Mouse (Mus musculus) ES-Bruce4 (cell line): ENCODE measurements around the gene Prox2. TPM values are rescaled to one million over a fixed set of nuclear protein-coding genes. Genes with fewer than 3 reads are reported as not detected.

Source experiments
- H3K27ac ChIP-seq: 2 replicates; pipeline ENCODE4 v1.5.1; 2012; ENCODE audit warnings: low read length, inconsistent platforms; ENCODE audit not compliant: insufficient read depth
- H3K27me3 ChIP-seq: 2 replicates; pipeline ENCODE4 v1.6.1; 2012; ENCODE audit warnings: mild to moderate bottlenecking, low read length, inconsistent platforms; ENCODE audit not compliant: control insufficient read depth, poor library complexity, insufficient read depth, severe bottlenecking
- H3K36me3 ChIP-seq: 2 replicates; pipeline ENCODE4 v1.6.1; 2012; ENCODE audit warnings: inconsistent platforms, mild to moderate bottlenecking, low read length, moderate library complexity; ENCODE audit not compliant: control insufficient read depth, poor library complexity, insufficient read depth, severe bottlenecking
- H3K4me1 ChIP-seq: one replicate; pipeline ENCODE4 v1.8.1; 2011; ENCODE audit warnings: low read length; ENCODE audit not compliant: control insufficient read depth, insufficient read depth
- H3K4me3 ChIP-seq: 2 replicates; pipeline ENCODE4 v1.5.1; 2011; ENCODE audit warnings: low read depth, mild to moderate bottlenecking, low read length
- H3K9ac ChIP-seq: 2 replicates; pipeline ENCODE4 v1.6.1; 2012; ENCODE audit warnings: low read depth, mild to moderate bottlenecking, inconsistent platforms; ENCODE audit not compliant: poor library complexity, severe bottlenecking
- H3K9me3 ChIP-seq: replicated peaks from 2 replicates; pipeline ENCODE4 v1.6.1; 2012; ENCODE audit warnings: mild to moderate bottlenecking, low read length, inconsistent platforms; ENCODE audit not compliant: control insufficient read depth, poor library complexity, insufficient read depth, severe bottlenecking
- CTCF ChIP-seq: IDR thresholded peaks from one replicate; pipeline ENCODE4 v1.8.1; 2011; ENCODE audit warnings: low read depth, low read length
- EP300 ChIP-seq: IDR thresholded peaks from 2 replicates; pipeline ENCODE4 v1.6.1; 2011; ENCODE audit warnings: low read depth, low read length; ENCODE audit not compliant: insufficient read depth
- POLR2A ChIP-seq: IDR thresholded peaks from one replicate; pipeline ENCODE4 v1.8.1; 2011; ENCODE audit warnings: low read length; ENCODE audit not compliant: insufficient read depth
- polyA plus RNA-seq: library from polyadenylated mRNA; stranded (reverse); fragments of >200 nt; gene quantifications from 2 replicates; pipeline ENCODE4 v1.2.4, GENCODE M21; 2011; ENCODE audit warnings: low read depth; ENCODE audit not compliant: missing spikeins, insufficient read depth, insufficient read length

Prox2 gene
- polyA plus RNA-seq, 1 experiment: 0.73 TPM

GRCm38 (mm10) chr12:85051218-85051617, 59.3 kb downstream of the Prox2 start:
- peaks cover 44% of the 10 kb centered on the region for H3K36me3 ChIP-seq
- no peaks in the 10 kb centered on the region for H3K27me3 ChIP-seq
- H3K9me3 ChIP-seq: no peaks in the 10 kb centered on the region
- H3K9ac ChIP-seq: no peak overlapping the region
- H3K27ac ChIP-seq: no peak overlapping the region
- H3K4me3 ChIP-seq: no peak overlapping the region
- H3K4me1 ChIP-seq: no peaks in the 10 kb centered on the region
- no peak for TF ChIP-seq CTCF
- no peak for TF ChIP-seq EP300
- TF ChIP-seq POLR2A: no peak

Other genes with a start within 250 kb of the Prox2 start
- 1.9 and 2.7 TPM in 2 replicates for gene Ltbp2, start 234.2 kb downstream of the Prox2 start, polyA plus RNA-seq
- gene Fcf1, start 139.9 kb downstream of the Prox2 start, polyA plus RNA-seq: 173 and 179 TPM in 2 replicates
- gene Arel1, start 139.9 kb downstream of the Prox2 start, polyA plus RNA-seq: 30.7 and 32.3 TPM in 2 replicates
- 103 and 105 TPM in 2 replicates for gene Ylpm1, start 114.4 kb downstream of the Prox2 start, polyA plus RNA-seq
- gene Dlst, start 74 bp upstream of the Prox2 start, polyA plus RNA-seq: 139 and 147 TPM in 2 replicates
- 3.0 and 3.8 TPM in 2 replicates for gene Rps6kl1, start 40.5 kb upstream of the Prox2 start, polyA plus RNA-seq
- gene Pgf, start 67.0 kb upstream of the Prox2 start, polyA plus RNA-seq: 5.5 and 5.8 TPM in 2 replicates
- 58.0 and 71.6 TPM in 2 replicates for gene Eif2b2, start 108.7 kb upstream of the Prox2 start, polyA plus RNA-seq
- gene Mlh3, start 159.8 kb upstream of the Prox2 start, polyA plus RNA-seq: 13.1 and 15.7 TPM in 2 replicates
- gene Acyp1, start 177.7 kb upstream of the Prox2 start, polyA plus RNA-seq: 47.1 and 53.7 TPM in 2 replicates
- 0.84 and 0.88 TPM in 2 replicates for gene Zc2hc1c, start 177.8 kb upstream of the Prox2 start, polyA plus RNA-seq
- gene Nek9, start 228.6 kb upstream of the Prox2 start, polyA plus RNA-seq: 42.3 and 43.2 TPM in 2 replicates